Mouse (Mus musculus) neural tube, embryonic 15.5 days (tissue): Measurements from ENCODE around the gene B4galnt3. TPM values are rescaled to one million over a fixed set of nuclear protein-coding genes. Genes with fewer than 3 reads are reported as not detected.

Experiments
- ATAC-seq: fragments of 200-750 bp; cut with Nextera tagmentation; 2 replicates; pipeline ENCODE4 v1.8.0; 2017; ENCODE audit warnings: mild to moderate bottlenecking, moderate TSS enrichment, moderate library complexity; ENCODE audit not compliant: low FRiP score
- H3K27ac ChIP-seq: fragments of 300-500 bp; sonication (generic); replicated peaks from 2 replicates; pipeline ENCODE4 v1.5.1; 2015; ENCODE audit warnings: mild to moderate bottlenecking, inconsistent platforms
- H3K27me3 ChIP-seq: fragments of 300-500 bp; sonication (generic); replicated peaks from 2 replicates; pipeline ENCODE4 v1.6.1; 2015; ENCODE audit warnings: inconsistent platforms
- H3K36me3 ChIP-seq: fragments of 300-500 bp; sonication (generic); 2 replicates; pipeline ENCODE4 v1.6.1; 2015; ENCODE audit warnings: inconsistent platforms
- H3K4me1 ChIP-seq: fragments of 300-500 bp; sonication (generic); 2 replicates; pipeline ENCODE4 v1.6.1; 2015; ENCODE audit warnings: inconsistent platforms
- H3K4me2 ChIP-seq: fragments of 300-500 bp; sonication (generic); 2 replicates; pipeline ENCODE4 v1.6.1; 2015; ENCODE audit warnings: inconsistent platforms, mild to moderate bottlenecking, moderate library complexity
- H3K4me3 ChIP-seq: fragments of 300-500 bp; sonication (generic); replicated peaks from 2 replicates; pipeline ENCODE4 v1.5.1; 2015; ENCODE audit warnings: mild to moderate bottlenecking, inconsistent platforms
- H3K9ac ChIP-seq: fragments of 300-500 bp; sonication (generic); replicated peaks from 2 replicates; pipeline ENCODE4 v1.6.1; 2015; ENCODE audit warnings: mild to moderate bottlenecking, inconsistent platforms
- H3K9me3 ChIP-seq: fragments of 300-500 bp; sonication (generic); replicated peaks from 2 replicates; pipeline ENCODE4 v1.6.1; 2016; ENCODE audit warnings: inconsistent platforms
- WGBS: fragments of 180-500 bp; shearing (Covaris S2); methylation state at CpG from one replicate; pipeline ENCODE4 v1.1.7; 2015; ENCODE audit warnings: mixed read lengths; 5-methylcytosine and 5-hydroxymethylcytosine counted together
- polyA plus RNA-seq: library from polyadenylated mRNA; unstranded; fragments of >200 nt; fragmentation: Nextera tagmentation; extraction: Ambion mirVana; gene quantifications from 2 replicates; pipeline ENCODE4 v1.2.1, GENCODE M21; 2015

B4galnt3 gene
- polyA plus RNA-seq, 1 experiment from 2014 or later, result 0.24 TPM

DNA sequence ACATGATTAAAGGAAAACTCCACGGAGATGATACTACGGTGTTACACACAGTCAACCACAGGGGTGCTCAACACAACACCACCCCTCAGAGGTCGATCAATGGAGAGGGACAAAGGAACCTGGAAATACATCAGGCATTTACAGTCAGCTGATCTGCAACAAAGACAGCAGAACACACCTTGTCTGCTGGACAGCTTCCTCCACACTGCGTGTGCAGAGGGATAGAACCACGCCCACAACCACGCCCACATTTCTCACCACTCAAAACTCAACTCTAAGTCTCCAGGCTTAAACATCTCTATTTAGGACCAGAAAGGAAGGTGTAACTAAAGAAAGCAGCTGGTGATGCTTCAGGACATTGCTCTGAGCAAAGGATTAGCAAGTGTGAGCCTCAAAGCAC is 82.8 kb downstream of the B4galnt3 start:
- H3K27me3 ChIP-seq, result no peaks in the 10 kb centered on the region
- no peak overlapping the region for H3K9ac ChIP-seq
- no peaks in the 10 kb centered on the region for H3K4me1 ChIP-seq
- H3K4me2 ChIP-seq, result no peak overlapping the region
- no peak for ATAC-seq
- H3K27ac ChIP-seq, result no peak overlapping the region
- no peak overlapping the region for H3K4me3 ChIP-seq
- no peaks in the 10 kb centered on the region for H3K9me3 ChIP-seq
- H3K36me3 ChIP-seq, result no peaks in the 10 kb centered on the region
- WGBS, result 77% methylated on average over 6 of the region's 6 CpGs

DNA sequence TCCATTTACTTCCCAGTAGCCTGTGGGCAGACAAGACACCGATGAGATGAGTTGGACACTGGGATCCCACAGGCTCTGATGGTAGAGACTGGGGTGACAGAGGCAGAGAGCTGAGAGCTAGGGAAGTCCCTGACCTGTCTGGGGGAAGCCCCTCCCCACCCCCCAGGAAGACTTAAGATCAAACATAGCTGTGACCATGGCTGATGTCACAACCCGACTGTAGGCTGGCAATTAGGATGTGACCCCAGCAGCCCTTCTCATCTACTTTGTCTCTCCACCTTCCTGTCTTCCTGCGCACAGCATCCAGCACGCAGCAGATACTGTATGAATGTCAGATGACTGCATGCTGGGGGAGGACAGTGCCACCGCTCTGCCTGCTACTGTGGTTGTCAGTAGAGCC is 87.8 kb downstream of the B4galnt3 start:
- 93% methylated on average over 5 of the region's 5 CpGs for WGBS
- ATAC-seq, result no peak
- Histone ChIP-seq H3K4me1 (peaks cover 8% of the 10 kb centered on the region), H3K27me3 (no peaks in the 10 kb centered on the region), H3K36me3 (no peaks in the 10 kb centered on the region), H3K4me2 (no peak overlapping the region), H3K27ac (no peak overlapping the region), H3K4me3 (no peak overlapping the region), H3K9me3 (no peaks in the 10 kb centered on the region), H3K9ac (no peak overlapping the region)

- ATAC-seq, result no peak
- no peaks in the 10 kb centered on the region for H3K36me3 ChIP-seq
- H3K4me3 ChIP-seq, result no peak overlapping the region
- no peak overlapping the region for H3K9ac ChIP-seq
- no peaks in the 10 kb centered on the region for H3K27me3 ChIP-seq
- no peak overlapping the region for H3K4me2 ChIP-seq
- no peaks in the 10 kb centered on the region for H3K9me3 ChIP-seq
- H3K4me1 ChIP-seq, result peaks cover 14% of the 10 kb centered on the region
- H3K27ac ChIP-seq, result no peak overlapping the region
- 37% methylated on average over 8 of the region's 8 CpGs for WGBS
Observed at GRCm38 (mm10) chr6:120202406-120202805, 92.0 kb downstream of the B4galnt3 start.

DNA sequence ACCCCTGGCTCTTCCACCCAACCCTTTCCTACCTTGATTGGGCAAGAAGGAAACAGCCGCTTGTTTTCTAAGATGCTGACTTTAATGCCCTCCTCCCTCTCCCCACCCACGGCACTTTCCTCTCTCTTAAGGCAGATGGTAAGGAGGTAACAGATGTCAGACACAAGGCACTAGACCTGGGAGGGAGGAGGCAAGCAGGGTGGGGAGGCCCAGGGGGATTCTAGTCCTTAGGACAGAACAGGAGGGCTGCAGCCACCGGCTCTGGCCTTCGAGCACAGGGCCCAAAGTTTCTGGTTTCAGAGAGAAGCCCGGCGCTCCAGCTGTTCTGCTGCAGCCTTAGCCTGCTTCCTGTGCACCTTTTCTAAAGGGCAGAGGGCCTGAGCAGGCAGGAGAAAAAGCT is 92.4 kb downstream of the B4galnt3 start:
- no peak for ATAC-seq
- H3K27me3 ChIP-seq, result no peaks in the 10 kb centered on the region
- no peak overlapping the region for H3K27ac ChIP-seq
- H3K4me3 ChIP-seq, result no peak overlapping the region
- H3K4me2 ChIP-seq, result no peak overlapping the region
- 44% methylated on average over 6 of the region's 6 CpGs for WGBS
- H3K9me3 ChIP-seq, result no peaks in the 10 kb centered on the region
- no peak overlapping the region for H3K9ac ChIP-seq
- H3K4me1 ChIP-seq, result peaks cover 14% of the 10 kb centered on the region
- H3K36me3 ChIP-seq, result no peaks in the 10 kb centered on the region

DNA sequence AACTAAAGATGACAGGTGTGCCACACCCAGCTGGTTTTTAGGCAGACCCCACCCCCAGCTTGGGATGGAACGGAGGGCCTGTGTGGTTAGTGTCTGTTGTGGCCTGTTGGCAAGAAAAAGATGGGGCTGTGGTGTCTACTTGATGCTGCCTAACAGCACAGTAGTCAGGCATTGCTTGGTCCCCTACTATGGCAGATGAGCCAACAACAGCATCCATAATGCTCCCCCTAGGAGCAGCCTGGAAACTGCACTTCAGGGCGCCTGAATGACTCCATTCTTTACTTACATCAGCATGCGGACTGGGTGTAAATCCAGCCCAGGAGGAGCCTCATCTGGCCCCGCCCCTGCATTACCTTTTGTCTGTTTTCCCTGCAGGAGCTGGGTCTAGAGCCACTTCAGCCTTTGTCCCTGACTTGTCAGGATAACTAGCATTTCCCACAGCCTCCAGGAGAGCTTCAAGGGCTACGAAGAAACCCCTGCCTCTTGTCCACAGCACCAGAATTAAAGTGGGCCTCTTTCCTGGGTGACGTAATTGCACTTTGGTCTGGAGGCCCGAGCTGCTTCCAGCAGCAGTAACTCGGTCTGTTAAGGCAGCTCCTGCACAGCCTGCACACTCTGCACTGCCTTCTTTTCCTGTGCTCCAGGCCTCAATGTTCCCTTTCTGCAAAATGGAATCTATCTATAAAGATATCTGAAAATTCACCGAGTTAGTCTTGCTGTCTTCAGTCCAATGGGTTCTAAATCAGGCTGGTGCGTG is 94.5 kb downstream of the B4galnt3 start:
- Histone ChIP-seq H3K36me3 (no peaks in the 10 kb centered on the region), H3K9ac (no peak overlapping the region), H3K27me3 (no peaks in the 10 kb centered on the region), H3K4me1 (peaks cover 14% of the 10 kb centered on the region), H3K4me2 (no peak overlapping the region), H3K27ac (no peak overlapping the region), H3K4me3 (no peak overlapping the region), H3K9me3 (no peaks in the 10 kb centered on the region)
- 19% methylated on average over 10 of the region's 10 CpGs for WGBS
- ATAC-seq, result peak; percentile 62; the same call in 1 of the 2 replicates

DNA sequence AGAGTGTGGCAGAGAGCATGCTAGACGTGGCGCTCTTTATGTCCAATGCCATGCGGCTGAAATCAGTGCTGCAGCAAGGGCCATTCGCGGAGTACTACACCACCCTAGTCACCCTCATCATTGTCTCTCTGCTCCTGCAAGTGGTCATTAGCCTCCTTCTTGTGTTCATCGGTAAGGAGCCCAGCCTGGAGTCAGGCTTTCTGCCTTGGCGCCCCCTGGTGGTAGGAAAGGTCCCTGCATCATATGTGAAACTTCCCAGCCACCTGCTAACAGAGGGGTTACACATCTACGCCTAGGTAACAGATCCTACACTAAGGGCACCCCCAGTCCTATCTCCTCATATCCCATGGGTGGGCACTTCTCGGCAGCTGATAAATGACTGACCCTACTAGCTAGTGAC is 96.4 kb downstream of the B4galnt3 start:
- WGBS, result 37% methylated on average over 9 of the region's 9 CpGs
- no peak overlapping the region for H3K4me3 ChIP-seq
- H3K36me3 ChIP-seq, result no peaks in the 10 kb centered on the region
- H3K27ac ChIP-seq, result no peak overlapping the region
- ATAC-seq, result no peak
- H3K27me3 ChIP-seq, result no peaks in the 10 kb centered on the region
- no peak overlapping the region for H3K4me2 ChIP-seq
- H3K4me1 ChIP-seq, result peaks cover 14% of the 10 kb centered on the region
- no peaks in the 10 kb centered on the region for H3K9me3 ChIP-seq
- no peak overlapping the region for H3K9ac ChIP-seq

- no peaks in the 10 kb centered on the region for H3K9me3 ChIP-seq
- no peaks in the 10 kb centered on the region for H3K36me3 ChIP-seq
- WGBS, result 51% methylated on average over 2 of the region's 2 CpGs
- no peak overlapping the region for H3K4me3 ChIP-seq
- peaks cover 12% of the 10 kb centered on the region for H3K4me1 ChIP-seq
- H3K4me2 ChIP-seq, result no peak overlapping the region
- no peak for ATAC-seq
- H3K27me3 ChIP-seq, result no peaks in the 10 kb centered on the region
- no peak overlapping the region for H3K27ac ChIP-seq
- H3K9ac ChIP-seq, result no peak overlapping the region
Observed at GRCm38 (mm10) chr6:120196837-120197236, 97.5 kb downstream of the B4galnt3 start.

DNA sequence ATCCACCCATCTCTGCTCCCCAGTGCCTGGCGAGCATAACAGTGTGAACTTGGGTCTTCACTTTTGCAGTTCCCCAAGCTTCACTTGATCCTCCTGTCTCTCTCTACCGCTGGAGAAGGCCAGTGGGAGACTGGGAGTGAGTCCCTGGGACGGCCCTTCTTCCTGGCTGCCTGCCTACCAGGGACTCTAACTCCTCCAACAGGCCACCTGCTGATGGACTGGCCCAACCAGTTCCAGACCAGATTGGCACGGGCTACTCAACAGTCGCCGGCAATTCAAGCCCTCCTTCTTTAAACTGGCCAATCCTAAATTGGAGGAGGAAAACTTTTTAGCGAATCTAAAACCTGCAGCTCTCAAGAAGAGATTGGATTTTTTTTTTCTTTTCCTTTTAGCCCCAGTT is 99.4 kb downstream of the B4galnt3 start:
- Histone ChIP-seq H3K9me3 (no peaks in the 10 kb centered on the region), H3K36me3 (no peaks in the 10 kb centered on the region), H3K4me3 (no peak overlapping the region), H3K9ac (no peak overlapping the region), H3K27ac (no peak overlapping the region), H3K4me2 (no peak overlapping the region), H3K4me1 (peaks cover 11% of the 10 kb centered on the region), H3K27me3 (no peaks in the 10 kb centered on the region)
- 29% methylated on average over 7 of the region's 7 CpGs for WGBS
- no peak for ATAC-seq

- Histone ChIP-seq H3K27me3 (no peaks in the 10 kb centered on the region), H3K4me3 (no peak overlapping the region), H3K9ac (no peak overlapping the region), H3K4me2 (no peak overlapping the region), H3K4me1 (peaks cover 6% of the 10 kb centered on the region), H3K9me3 (no peaks in the 10 kb centered on the region), H3K36me3 (no peaks in the 10 kb centered on the region), H3K27ac (no peak overlapping the region)
- no peak for ATAC-seq
- WGBS, result 60% methylated on average over 10 of the region's 10 CpGs
Observed at GRCm38 (mm10) chr6:120194305-120194704, 100.1 kb downstream of the B4galnt3 start.

DNA sequence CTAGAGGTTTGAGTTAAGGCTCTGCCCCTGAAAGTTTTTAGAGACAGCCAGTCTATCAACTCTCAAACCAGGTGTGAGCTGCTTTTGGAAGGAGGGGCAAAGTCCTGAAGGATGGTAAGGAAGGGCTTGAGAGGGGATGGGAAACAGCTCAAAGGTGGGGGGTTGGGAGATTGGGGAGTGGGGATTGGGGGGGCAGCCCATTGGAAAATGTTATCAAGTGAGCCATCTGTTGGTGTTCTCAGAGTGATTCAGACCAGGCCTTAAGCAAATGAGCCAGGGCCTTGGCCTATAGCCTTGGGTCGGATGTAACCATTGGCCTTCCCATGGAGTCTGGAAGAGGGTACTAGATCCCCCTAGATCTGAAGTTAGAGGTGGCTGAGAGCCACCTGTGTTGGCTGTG is 100.6 kb downstream of the B4galnt3 start:
- WGBS, result 81% methylated on average over 1 of the region's 1 CpGs

DNA sequence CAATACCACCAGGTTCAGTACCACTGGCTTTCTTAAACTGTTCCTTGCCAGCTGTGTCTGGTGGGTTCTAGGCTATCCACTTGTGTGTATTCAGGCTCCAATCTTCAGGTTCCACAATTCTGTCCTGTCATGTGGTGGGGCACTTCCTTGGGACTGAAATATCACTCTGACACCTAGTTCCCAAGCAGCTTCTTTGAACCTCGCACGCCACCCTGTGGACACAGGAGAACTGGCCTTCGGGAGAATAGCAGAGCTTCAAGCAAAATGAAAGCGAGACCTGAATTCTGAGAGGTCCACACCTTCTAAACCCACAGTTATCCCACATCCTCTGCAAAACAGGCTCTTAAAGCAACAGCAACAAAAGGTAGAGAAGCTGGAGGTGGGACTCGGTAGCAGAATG is 101.2 kb downstream of the B4galnt3 start:
- no peak overlapping the region for H3K4me2 ChIP-seq
- H3K9me3 ChIP-seq, result no peaks in the 10 kb centered on the region
- ATAC-seq, result no peak
- H3K36me3 ChIP-seq, result no peaks in the 10 kb centered on the region
- no peak overlapping the region for H3K9ac ChIP-seq
- 26% methylated on average over 5 of the region's 5 CpGs for WGBS
- H3K4me1 ChIP-seq, result peaks cover 13% of the 10 kb centered on the region
- no peak overlapping the region for H3K4me3 ChIP-seq
- no peaks in the 10 kb centered on the region; the same call in 1 of the 2 replicates for H3K27me3 ChIP-seq
- no peak overlapping the region for H3K27ac ChIP-seq

More for the DNA sequence above, 100.6 kb downstream of the B4galnt3 start:
- Histone ChIP-seq H3K4me1 (peaks cover 6% of the 10 kb centered on the region), H3K27me3 (no peaks in the 10 kb centered on the region), H3K36me3 (no peaks in the 10 kb centered on the region), H3K4me2 (no peak overlapping the region), H3K4me3 (no peak overlapping the region), H3K9me3 (no peaks in the 10 kb centered on the region), H3K27ac (no peak overlapping the region), H3K9ac (no peak overlapping the region)
- ATAC-seq, result no peak

- Histone ChIP-seq H3K27me3 (no peaks in the 10 kb centered on the region; the same call in 1 of the 2 replicates), H3K27ac (no peak overlapping the region), H3K9ac (no peak overlapping the region), H3K4me1 (peaks cover 19% of the 10 kb centered on the region), H3K4me2 (peak overlapping the region; percentile 19), H3K9me3 (no peaks in the 10 kb centered on the region), H3K36me3 (no peaks in the 10 kb centered on the region), H3K4me3 (no peak overlapping the region)
- WGBS, result 22% methylated on average over 14 of the region's 15 CpGs
- ATAC-seq, result peak; percentile 45; the same call in 1 of the 2 replicates
Observed at GRCm38 (mm10) chr6:120192211-120192870, 102.0 kb downstream of the B4galnt3 start.
